Comparison of ENCODE assay signal across 19 mouse cellular contexts in the genomic region with DNA sequence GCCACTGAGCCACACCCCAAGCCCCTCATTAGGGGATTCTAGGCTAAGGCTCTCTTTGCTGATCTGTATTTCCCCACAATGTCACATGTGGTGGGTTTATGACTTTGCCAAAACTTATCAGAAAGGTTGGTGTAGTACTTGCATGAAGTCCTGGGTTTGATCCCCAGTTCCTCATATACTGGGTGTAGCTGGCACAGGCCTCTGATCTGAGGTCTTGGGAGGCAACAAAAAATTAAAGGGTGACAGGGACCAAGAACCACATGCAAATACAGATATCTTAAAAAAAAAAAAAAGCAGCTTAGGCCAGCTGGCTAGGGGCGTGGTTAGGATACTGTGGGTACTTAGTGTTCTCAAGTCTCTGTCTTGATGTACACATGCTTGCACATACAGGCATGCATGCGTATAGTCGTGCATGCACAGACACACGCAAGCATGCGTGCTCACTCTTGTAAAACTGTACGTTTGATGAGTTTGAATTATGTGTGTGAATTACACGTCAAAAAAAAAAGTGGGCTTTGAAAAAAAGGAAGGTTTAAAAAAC. TPM values are rescaled to one million over a fixed set of nuclear protein-coding genes. Genes with fewer than 3 reads are reported as not detected.
DNase-seq lines count a peak whose midpoint lies in the region; ATAC-seq lines count a peak whose summit lies in the region.
"Had no signal": no experiment of that assay in that cellular context is flagged by ENCODE, and none has a peak within 500 bp of the region (broad histone marks: within the 10 kb centered on the region; RNA-seq: fewer than 3 reads in every experiment).

No protein-coding gene starts in this region.

- peaks cover 16% of the 10 kb centered on the region for H3K4me1 ChIP-seq in liver, embryonic 11.5 days (replicated peaks; ENCODE audit: control insufficient read depth, insufficient read depth, low read length)
- H3K4me1 ChIP-seq: forebrain, embryonic 13.5 days; hindbrain, embryonic 15.5 days; lung, embryonic 15.5 days; neural tube, embryonic 13.5 days had no signal

- no peak overlapping the region for H3K4me2 ChIP-seq in liver, embryonic 11.5 days
- H3K4me2 ChIP-seq: forebrain, embryonic 13.5 days; hindbrain, embryonic 15.5 days; lung, embryonic 15.5 days; neural tube, embryonic 13.5 days had no signal

- no peaks in the 10 kb centered on the region for H3K27me3 ChIP-seq in liver, embryonic 11.5 days (replicated peaks; ENCODE audit: control insufficient read depth, insufficient read depth, low read length)
- H3K27me3 ChIP-seq in splenic B cell, adult 2 months (ENCODE audit: control insufficient read depth, insufficient read depth, low read length, poor library complexity, severe bottlenecking) = no peaks in the 10 kb centered on the region
- H3K27me3 ChIP-seq: hindbrain, embryonic 15.5 days; lung, embryonic 15.5 days had no signal

- H3K9me3 ChIP-seq in liver, embryonic 11.5 days (ENCODE audit: control insufficient read depth, low read length) = no peaks in the 10 kb centered on the region
- H3K9me3 ChIP-seq: forebrain, embryonic 13.5 days; hindbrain, embryonic 15.5 days; lung, embryonic 15.5 days; neural tube, embryonic 13.5 days had no signal

- 80% methylated on average over 7 of the region's 7 CpGs for WGBS in liver, embryonic 11.5 days

- H3K36me3 ChIP-seq in liver, embryonic 11.5 days (ENCODE audit: control insufficient read depth, insufficient read depth, low read length) = no peaks in the 10 kb centered on the region; the same call in 1 of the 2 replicates
- H3K36me3 ChIP-seq in splenic B cell, adult 2 months (ENCODE audit: control insufficient read depth, insufficient read depth, low read length, poor library complexity, severe bottlenecking) = peaks cover 1% of the 10 kb centered on the region; the same call in 1 of the 2 replicates
- H3K36me3 ChIP-seq: hindbrain, embryonic 15.5 days; lung, embryonic 15.5 days; neural tube, embryonic 13.5 days had no signal

- H3K9ac ChIP-seq in liver, embryonic 11.5 days (ENCODE audit: low read depth, low read length) = no peak overlapping the region
- H3K9ac ChIP-seq: forebrain, embryonic 13.5 days; hindbrain, embryonic 15.5 days; lung, embryonic 15.5 days; neural tube, embryonic 13.5 days had no signal

- peak; percentile 29; the same call in 1 of the 2 replicates for ATAC-seq in liver, embryonic 11.5 days (replicated peaks; ENCODE audit: low FRiP score)
- peak; percentile 64 for ATAC-seq in erythroblast, adult 5-6 weeks (replicated peaks; ENCODE audit: low FRiP score, poor library complexity, severe bottlenecking)
- ATAC-seq in megakaryocyte-erythroid progenitor cell, adult 5-6 weeks (replicated peaks; ENCODE audit: low FRiP score, low TSS enrichment, poor library complexity, severe bottlenecking) = peak; percentile 51
- ATAC-seq: forebrain, embryonic 13.5 days had no signal

- DNase-seq in liver, embryonic 11.5 days (ENCODE audit: low spot score) = no peak
- DNase-seq in liver = no peak
- DNase-seq in splenic B cell, adult 2 months (ENCODE audit: low read depth, low spot score) = peak; percentile 83
- no peak for DNase-seq in kidney, postnatal 25 days
- DNase-seq in layer of hippocampus, postnatal 36 days = no peak
- DNase-seq in layer of hippocampus, adult 9-11 months = no peak
- DNase-seq: adrenal gland, adult 2 months; cerebellum, adult 9-11 months; gastrocnemius, postnatal 25 days; kidney, adult 9 months; left cerebral cortex, postnatal 4 days; midbrain, embryonic 14.5 days had no signal

- no peak overlapping the region for H3K27ac ChIP-seq in liver, embryonic 11.5 days (ENCODE audit: low read depth, low read length)
- H3K27ac ChIP-seq: forebrain, embryonic 13.5 days; hindbrain, embryonic 15.5 days; layer of hippocampus, adult 2 months; lung, embryonic 15.5 days; neural tube, embryonic 13.5 days had no signal

- no peak overlapping the region for H3K4me3 ChIP-seq in liver, embryonic 11.5 days (ENCODE audit: low read depth, low read length)
- H3K4me3 ChIP-seq: forebrain, embryonic 13.5 days; hindbrain, embryonic 15.5 days; layer of hippocampus, adult 2 months; lung, embryonic 15.5 days; neural tube, embryonic 13.5 days had no signal

RNA-seq across cellular contexts. Expression of a gene that starts 6.2 kb away (rescaled TPM):
- polyA plus RNA-seq in liver, embryonic 11.5 days (2014; fragmentation: Nextera tagmentation; extraction: Ambion mirVana) = 159 and 169 TPM in 2 replicates
- total RNA-seq in erythroblast, adult 5-6 weeks (2015; ENCODE audit: low replicate concordance) = 28.4 and 30.7 TPM in 2 replicates
- 14.1 and 15.8 TPM in 2 replicates for total RNA-seq in erythroblast, adult 5-6 weeks (2017; ENCODE audit: low replicate concordance)
- total RNA-seq in megakaryocyte-erythroid progenitor cell, adult 5-6 weeks (2014; fragmentation: Nextera tagmentation) = 95.3 and 98.7 TPM in 2 replicates
- total RNA-seq in megakaryocyte-erythroid progenitor cell, adult 5-6 weeks (2017) = 31.1 and 51.7 TPM in 2 replicates
- total RNA-seq in layer of hippocampus, postnatal 36 days (2021) = 10 to 100 TPM; 53.5 to 57.9 TPM

RNA-seq across cellular contexts. Expression of a gene that starts 12.4 kb away (rescaled TPM):
- polyA plus RNA-seq in liver, embryonic 11.5 days (2014; fragmentation: Nextera tagmentation; extraction: Ambion mirVana) = 156 and 162 TPM in 2 replicates
- total RNA-seq in erythroblast, adult 5-6 weeks (2015; ENCODE audit: low replicate concordance) = 10.8 and 20.7 TPM in 2 replicates
- total RNA-seq in erythroblast, adult 5-6 weeks (2017; ENCODE audit: low replicate concordance) = 9.8 and 18.1 TPM in 2 replicates
- 11.3 and 19.4 TPM in 2 replicates for total RNA-seq in megakaryocyte-erythroid progenitor cell, adult 5-6 weeks (2014; fragmentation: Nextera tagmentation)
- 2.2 and 6.5 TPM in 2 replicates for total RNA-seq in megakaryocyte-erythroid progenitor cell, adult 5-6 weeks (2017)
- total RNA-seq in layer of hippocampus, postnatal 36 days (2021) = 1 to 10 TPM in 1 of 2 experiments, under 1 TPM in 1; 0.91 to 1.3 TPM

RNA-seq across cellular contexts. Expression of a gene that starts 24.1 kb away (rescaled TPM):
- 3.6 and 6.2 TPM in 2 replicates for polyA plus RNA-seq in liver, embryonic 11.5 days (2014; fragmentation: Nextera tagmentation; extraction: Ambion mirVana)
- total RNA-seq in erythroblast, adult 5-6 weeks (2015; ENCODE audit: low replicate concordance) = not detected in 2 replicates
- total RNA-seq in erythroblast, adult 5-6 weeks (2017; ENCODE audit: low replicate concordance) = not detected in 2 replicates
- not detected in 2 replicates for total RNA-seq in megakaryocyte-erythroid progenitor cell, adult 5-6 weeks (2014; fragmentation: Nextera tagmentation)
- total RNA-seq in megakaryocyte-erythroid progenitor cell, adult 5-6 weeks (2017) = 0.19 TPM in 1 of 2 replicates, not detected in the other
- under 1 TPM; 0.55 to 0.61 TPM for total RNA-seq in layer of hippocampus, postnatal 36 days (2021)

RNA-seq across cellular contexts. Expression of a gene that starts 33.5 kb away (rescaled TPM):
- 66.6 and 67.9 TPM in 2 replicates for polyA plus RNA-seq in liver, embryonic 11.5 days (2014; fragmentation: Nextera tagmentation; extraction: Ambion mirVana)
- total RNA-seq in erythroblast, adult 5-6 weeks (2015; ENCODE audit: low replicate concordance) = 5.6 and 8.8 TPM in 2 replicates
- 8.2 and 9.3 TPM in 2 replicates for total RNA-seq in erythroblast, adult 5-6 weeks (2017; ENCODE audit: low replicate concordance)
- 31.2 and 49.5 TPM in 2 replicates for total RNA-seq in megakaryocyte-erythroid progenitor cell, adult 5-6 weeks (2014; fragmentation: Nextera tagmentation)
- 22.3 and 42.3 TPM in 2 replicates for total RNA-seq in megakaryocyte-erythroid progenitor cell, adult 5-6 weeks (2017)
- total RNA-seq in layer of hippocampus, postnatal 36 days (2021) = 10 to 100 TPM; 44.9 to 47.4 TPM

RNA-seq across cellular contexts. Expression of a gene that starts 37.9 kb away (rescaled TPM):
- polyA plus RNA-seq in liver, embryonic 11.5 days (2014; fragmentation: Nextera tagmentation; extraction: Ambion mirVana) = 55.1 and 59.2 TPM in 2 replicates
- 1.9 and 3.3 TPM in 2 replicates for total RNA-seq in erythroblast, adult 5-6 weeks (2015; ENCODE audit: low replicate concordance)
- 3.5 and 4.2 TPM in 2 replicates for total RNA-seq in erythroblast, adult 5-6 weeks (2017; ENCODE audit: low replicate concordance)
- total RNA-seq in megakaryocyte-erythroid progenitor cell, adult 5-6 weeks (2014; fragmentation: Nextera tagmentation) = 35.7 and 37.0 TPM in 2 replicates
- total RNA-seq in megakaryocyte-erythroid progenitor cell, adult 5-6 weeks (2017) = 18.6 and 36.6 TPM in 2 replicates
- 10 to 100 TPM; 42.2 to 46.3 TPM for total RNA-seq in layer of hippocampus, postnatal 36 days (2021)
